Mouse (Mus musculus) adrenal gland, adult 18-20 months (tissue): ENCODE measurements around the gene Vmn1r208. TPM values are rescaled to one million over a fixed set of nuclear protein-coding genes. Genes with fewer than 3 reads are reported as not detected.
"Not testable (repeated sequence)": the region's sequence is repeated elsewhere in the genome, so short reads cannot be mapped to it uniquely, and the experiment has no call there.

Source experiments
- DNase-seq, 2 experiments: peaks; one replicate each; pipeline ENCODE4 v3.0.0; 2021 to 2022; ENCODE audit warnings: low spot score in 2 of 2
- long read RNA-seq, 2 experiments: library from polyadenylated mRNA; stranded (forward); transcript quantifications; one replicate each; pipeline ENCODE4 v2.0.0; 2021
- total RNA-seq, 2 experiments: library from RNA; stranded (reverse); gene quantifications; 1 replicate in 1 of 2; 2 replicates in 1 of 2; pipeline ENCODE4 v1.2.3; 2021

Gene Vmn1r208
- not detected for total RNA-seq
- long read RNA-seq, experiment 1 = 0 reads
- long read RNA-seq, experiment 2 = 0 reads

DNA sequence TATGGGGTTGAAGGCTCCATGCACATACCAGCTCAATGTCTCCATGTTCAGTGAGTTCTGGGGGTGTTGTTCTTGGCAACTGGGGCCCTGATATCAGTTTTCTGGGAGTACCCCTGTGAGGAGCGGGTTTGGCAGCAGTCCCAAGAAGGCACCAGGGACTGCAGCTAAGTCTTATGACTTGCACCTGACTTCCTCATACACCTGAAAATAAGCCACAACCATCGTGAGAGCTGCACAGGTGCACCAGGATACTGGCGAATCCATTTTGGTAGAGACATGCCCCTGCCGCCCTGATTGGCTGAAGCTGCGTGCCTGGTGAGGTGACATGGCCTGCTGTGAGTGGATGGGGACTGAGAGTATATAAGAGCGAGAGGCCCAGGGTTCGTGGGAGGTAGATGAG is at the start of gene Vmn1r208:
Gene Vmn1r208 (minus strand): TSS at position 101 of the 400 bp plus-strand sequence.
- DNase-seq = not testable (repeated sequence)

DNA sequence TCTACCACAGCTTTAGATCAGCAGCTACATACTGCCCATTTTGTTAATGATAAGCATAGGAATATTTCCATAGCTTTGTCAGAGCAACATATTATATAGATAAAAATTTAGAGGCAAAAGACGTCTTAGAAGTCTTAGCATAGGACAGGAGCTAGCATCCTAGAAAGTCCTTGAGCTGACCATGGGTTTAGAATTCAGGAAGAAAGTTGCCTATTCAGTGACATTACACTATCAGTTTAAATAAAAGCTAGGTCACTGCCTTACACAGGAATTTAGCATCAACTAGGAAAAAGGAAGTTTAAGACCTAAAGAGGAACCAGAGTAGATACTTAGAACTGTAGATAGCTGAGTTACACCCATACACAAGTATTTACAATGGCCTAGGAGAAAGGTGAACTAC is 44.4 kb upstream of the Vmn1r208 start:
- not testable (repeated sequence) for DNase-seq

DNA sequence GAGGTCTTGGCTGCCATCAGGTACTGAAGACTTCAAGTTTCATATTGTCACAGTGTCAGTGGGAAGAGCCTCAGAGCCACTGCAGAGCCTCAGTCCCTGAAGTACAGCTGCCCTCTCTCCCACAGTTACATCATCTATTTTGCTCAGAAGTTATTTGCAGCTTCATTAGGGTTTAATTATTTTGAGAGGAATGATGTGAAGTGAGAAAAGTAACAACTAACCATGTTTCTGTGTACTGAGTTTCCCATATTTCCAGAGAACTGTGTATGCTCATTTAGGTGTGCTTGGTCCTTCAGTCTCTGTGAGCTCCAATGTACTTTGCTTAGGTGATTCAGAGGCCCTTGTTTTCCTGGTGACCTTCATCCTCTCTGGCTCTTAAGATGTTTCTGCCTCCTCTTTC is 32.4 kb upstream of the Vmn1r208 start, which contains the start of gene Vmn1r209:
Gene Vmn1r209 (minus strand): TSS at position 101 of the 400 bp plus-strand sequence.
- DNase-seq = not testable (repeated sequence)

DNA sequence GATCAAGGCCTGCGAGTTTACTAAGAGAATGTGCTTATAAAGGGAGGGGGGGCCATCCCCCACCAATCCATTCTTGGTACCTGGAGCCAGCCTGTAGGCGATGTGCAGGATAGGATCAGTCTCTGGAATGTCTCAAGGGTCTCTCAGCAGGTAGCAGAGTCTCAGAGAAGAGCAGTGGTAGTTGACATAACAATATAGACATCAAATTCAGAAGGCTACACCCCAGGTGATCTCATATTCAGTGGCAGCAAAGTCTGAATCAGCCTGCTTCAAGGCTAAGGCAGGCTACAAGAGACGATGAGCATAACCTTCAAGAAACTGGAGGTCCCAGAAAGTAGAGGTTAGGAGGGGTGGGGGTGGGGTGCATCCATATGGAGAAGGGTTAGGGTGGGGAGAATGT is 10.9 kb upstream of the Vmn1r208 start:
- not testable (repeated sequence) for DNase-seq

DNA sequence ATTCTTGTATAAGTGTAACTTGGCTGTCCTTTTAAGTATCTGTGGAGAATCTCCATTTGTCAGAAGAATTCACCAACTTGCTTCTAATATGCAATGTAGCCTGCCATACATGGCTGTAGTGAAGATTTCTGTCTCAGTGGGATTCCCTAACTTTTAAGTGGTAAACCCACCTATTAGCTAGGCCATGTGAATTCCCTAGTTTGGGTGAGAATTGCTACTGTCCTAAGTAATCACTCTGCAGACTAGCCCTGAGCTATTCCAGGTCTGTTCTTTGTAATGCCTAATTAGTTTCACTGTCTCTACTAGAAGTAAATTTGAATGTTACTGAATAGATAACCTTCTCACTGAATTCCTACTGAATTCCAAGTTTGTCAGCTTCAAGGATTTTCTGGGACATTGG is 7.0 kb upstream of the Vmn1r208 start:
- not testable (repeated sequence) for DNase-seq

DNA sequence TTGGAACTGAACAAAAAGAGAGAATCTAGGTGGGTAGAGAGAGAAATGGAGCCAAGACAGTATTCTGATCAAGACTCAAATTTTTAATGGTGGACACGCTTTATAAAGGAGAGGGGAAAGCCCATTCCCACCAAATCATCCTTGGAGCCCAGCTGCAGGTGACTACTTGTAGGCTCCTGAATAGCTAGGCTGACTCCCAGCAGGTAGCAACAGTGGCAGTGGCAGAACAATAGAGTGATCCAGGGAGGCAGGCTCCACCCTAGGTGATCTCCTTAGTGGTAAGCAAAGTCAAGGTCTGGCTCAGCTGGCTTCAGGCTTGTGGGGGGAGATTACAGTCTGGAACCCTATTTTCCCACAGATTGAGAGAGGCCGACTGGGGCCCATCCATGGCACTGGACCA is 5.6 kb downstream of the Vmn1r208 start:
- not testable (repeated sequence) for DNase-seq

DNA sequence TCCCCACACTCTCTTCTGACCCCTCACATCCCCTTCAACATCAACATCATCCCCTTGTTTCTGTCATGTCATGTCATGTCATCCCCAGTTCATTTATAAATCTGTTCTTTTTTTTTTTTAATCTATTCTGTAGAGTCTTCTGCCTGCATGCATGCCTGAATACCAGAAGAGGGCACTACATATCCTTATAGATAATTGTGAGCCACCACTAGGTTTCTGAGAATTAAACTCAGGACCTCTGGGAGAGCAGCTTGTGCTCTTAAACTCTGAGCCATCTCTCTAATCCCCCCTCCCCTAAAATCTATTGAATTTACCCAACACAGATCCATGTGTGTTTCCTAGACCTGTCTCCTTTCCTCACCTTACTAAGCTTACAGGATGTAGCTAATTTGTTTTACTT is 29.7 kb downstream of the Vmn1r208 start:
- DNase-seq = no peak

DNA sequence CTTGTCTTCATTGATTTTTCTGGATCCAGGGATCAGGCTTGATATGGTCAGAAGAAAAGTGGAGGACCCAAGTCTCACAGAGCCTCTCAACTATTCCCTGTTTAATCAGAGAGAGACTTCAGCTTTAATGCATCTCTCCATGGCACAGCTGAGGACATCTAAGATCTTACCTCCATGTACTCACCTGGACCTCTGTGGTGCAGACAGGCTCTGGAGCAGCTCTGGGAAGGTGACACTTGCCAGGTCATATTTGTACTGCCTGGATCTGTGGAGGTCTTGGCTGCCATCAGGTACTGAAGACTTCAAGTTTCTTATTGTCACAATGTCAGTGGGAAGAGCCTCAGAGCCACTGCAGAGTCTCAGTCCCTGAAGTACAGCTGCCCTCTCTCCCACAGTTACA is 47.7 kb downstream of the Vmn1r208 start, which contains the start of gene Vmn1r207-ps:
Gene Vmn1r207-ps (minus strand): TSS at position 101 of the 400 bp plus-strand sequence.
- DNase-seq = not testable (repeated sequence)

Other genes with a start within 250 kb of the Vmn1r208 start
- not detected for gene Vmn1r204, start 224.2 kb downstream of the Vmn1r208 start, total RNA-seq
- gene Vmn1r205, start 184.4 kb downstream of the Vmn1r208 start, total RNA-seq = not detected
- not detected for gene Vmn1r206, start 153.1 kb downstream of the Vmn1r208 start, total RNA-seq
- gene Vmn1r207-ps, start 47.8 kb downstream of the Vmn1r208 start, total RNA-seq = not detected
- not detected for gene Vmn1r209, start 32.3 kb upstream of the Vmn1r208 start, total RNA-seq
- gene Vmn1r210, start 53.9 kb upstream of the Vmn1r208 start, total RNA-seq = not detected
- not detected for gene Vmn1r211, start 80.2 kb upstream of the Vmn1r208 start, total RNA-seq
- gene Vmn1r212, start 106.8 kb upstream of the Vmn1r208 start, total RNA-seq = not detected
- gene Vmn1r213, start 230.3 kb upstream of the Vmn1r208 start, total RNA-seq = not detected